Mouse (Mus musculus): ENCODE data around the gene Zfp710. TPM values are rescaled to one million over a fixed set of nuclear protein-coding genes. Genes with fewer than 3 reads are reported as not detected.
"Not testable (repeated sequence)": the region's sequence is repeated elsewhere in the genome, so short reads cannot be mapped to it uniquely, and the experiment has no call there.

Gene Zfp710
- total RNA-seq, 4 experiments from 2014 or later = 18.5 to 37.8 (median 27.3) TPM

GRCm38 (mm10) chr7:80026990-80027635, 2.5 kb downstream of the Zfp710 start:
- DNase-seq (ENCODE audit: low spot score in 2 of 2) = peak; percentile 63 to 72

- peak in 1 of 2 experiments; percentile 42 for DNase-seq (ENCODE audit: low spot score in 2 of 2)
Observed at GRCm38 (mm10) chr7:80027636-80028417, 3.2 kb downstream of the Zfp710 start.

GRCm38 (mm10) chr7:80028418-80028720, 3.8 kb downstream of the Zfp710 start:
- DNase-seq (ENCODE audit: low spot score in 2 of 2) = peak in 1 of 2 experiments; percentile 38

- DNase-seq (ENCODE audit: low spot score in 2 of 2) = no peak
Observed at GRCm38 (mm10) chr7:80030009-80030408, 5.4 kb downstream of the Zfp710 start.

- no peak for DNase-seq (ENCODE audit: low spot score in 2 of 2)
Observed at GRCm38 (mm10) chr7:80030486-80030885, 5.9 kb downstream of the Zfp710 start.

- DNase-seq (ENCODE audit: low spot score in 2 of 2) = no peak
Observed at GRCm38 (mm10) chr7:80030987-80031386, 6.4 kb downstream of the Zfp710 start.

- DNase-seq (ENCODE audit: low spot score in 2 of 2) = no peak
Observed at GRCm38 (mm10) chr7:80031478-80031877, 6.9 kb downstream of the Zfp710 start.

GRCm38 (mm10) chr7:80032216-80033052, 7.8 kb downstream of the Zfp710 start:
- DNase-seq (ENCODE audit: low spot score in 2 of 2) = peak; percentile 47 to 55

- no peak for DNase-seq (ENCODE audit: low spot score in 2 of 2)
Observed at GRCm38 (mm10) chr7:80033064-80033717, 8.6 kb downstream of the Zfp710 start.

- no peak for DNase-seq (ENCODE audit: low spot score in 2 of 2)
Observed at GRCm38 (mm10) chr7:80033771-80034170, 9.2 kb downstream of the Zfp710 start.

GRCm38 (mm10) chr7:80035086-80035485, 10.5 kb downstream of the Zfp710 start:
- no peak for DNase-seq (ENCODE audit: low spot score in 2 of 2)

GRCm38 (mm10) chr7:80035748-80036147, 11.1 kb downstream of the Zfp710 start:
- DNase-seq (ENCODE audit: low spot score in 2 of 2) = peak; percentile 53 to 72

GRCm38 (mm10) chr7:80039699-80040098, 15.1 kb downstream of the Zfp710 start:
- no peak for DNase-seq (ENCODE audit: low spot score in 2 of 2)

GRCm38 (mm10) chr7:80044170-80044569, 19.6 kb downstream of the Zfp710 start:
- DNase-seq (ENCODE audit: low spot score in 2 of 2) = no peak

- DNase-seq (ENCODE audit: low spot score in 2 of 2) = no peak
Observed at GRCm38 (mm10) chr7:80047041-80047440, 22.4 kb downstream of the Zfp710 start.

GRCm38 (mm10) chr7:80049746-80050145, 25.1 kb downstream of the Zfp710 start:
- DNase-seq (ENCODE audit: low spot score in 2 of 2) = no peak

- DNase-seq (ENCODE audit: low spot score in 2 of 2) = not testable (repeated sequence)
Observed at GRCm38 (mm10) chr7:80050382-80050781, 25.8 kb downstream of the Zfp710 start.

- DNase-seq (ENCODE audit: low spot score in 2 of 2) = no peak
Observed at GRCm38 (mm10) chr7:80051835-80052234, 27.2 kb downstream of the Zfp710 start.

GRCm38 (mm10) chr7:80052261-80052660, 27.6 kb downstream of the Zfp710 start:
- peak in 1 of 2 experiments; percentile 48 for DNase-seq (ENCODE audit: low spot score in 2 of 2)

GRCm38 (mm10) chr7:80053147-80053546, 28.5 kb downstream of the Zfp710 start:
- DNase-seq (ENCODE audit: low spot score in 2 of 2) = no peak

GRCm38 (mm10) chr7:80055781-80056180, 31.2 kb downstream of the Zfp710 start:
- DNase-seq (ENCODE audit: low spot score in 2 of 2) = no peak

All from gastrocnemius, adult 8-10 months (tissue).